Mouse (Mus musculus) right cerebral cortex, adult 18-20 months (tissue): Measurements from ENCODE around the gene Lrrc74b.
"Not testable (repeated sequence)": the region's sequence is repeated elsewhere in the genome, so short reads cannot be mapped to it uniquely, and the experiment has no call there.

Source experiments
- DNase-seq: peaks from one replicate; pipeline ENCODE4 v3.0.0; 2022; ENCODE audit warnings: mixed read lengths

Gene Lrrc74b

GRCm38 (mm10) chr16:17561128-17561750 is at the start of gene Lrrc74b:
Gene Lrrc74b (minus strand): TSS chr16:17561247.
- no peak for DNase-seq

GRCm38 (mm10) chr16:17605684-17606083 is 44.6 kb upstream of the Lrrc74b start:
- peak; percentile 49 for DNase-seq

- DNase-seq, result no peak
These were observed 43.9 kb upstream of the Lrrc74b start for GRCm38 (mm10) chr16:17604941-17605340.

- DNase-seq, result no peak
These were observed 40.0 kb upstream of the Lrrc74b start for GRCm38 (mm10) chr16:17600944-17601562.

- DNase-seq, result no peak
These were observed 29.7 kb upstream of the Lrrc74b start for GRCm38 (mm10) chr16:17590731-17591130.

- no peak for DNase-seq
These were observed 23.5 kb upstream of the Lrrc74b start for GRCm38 (mm10) chr16:17584555-17584954.

- no peak for DNase-seq
These were observed 22.0 kb upstream of the Lrrc74b start, which contains the start of gene Slc7a4 for GRCm38 (mm10) chr16:17583064-17583463. Gene Slc7a4 (minus strand): TSS chr16:17583214.

GRCm38 (mm10) chr16:17576825-17577215 is 15.8 kb upstream of the Lrrc74b start:
- DNase-seq, result no peak

GRCm38 (mm10) chr16:17575870-17576824 is 15.1 kb upstream of the Lrrc74b start:
- DNase-seq, result peak; percentile 85

- no peak for DNase-seq
These were observed 5.1 kb upstream of the Lrrc74b start for GRCm38 (mm10) chr16:17566186-17566585.

- DNase-seq, result no peak
These were observed 3.7 kb upstream of the Lrrc74b start for GRCm38 (mm10) chr16:17564771-17565170.

GRCm38 (mm10) chr16:17564221-17564620 is 3.2 kb upstream of the Lrrc74b start:
- no peak for DNase-seq

GRCm38 (mm10) chr16:17563580-17563979 is 2.5 kb upstream of the Lrrc74b start:
- DNase-seq, result no peak

- DNase-seq, result no peak
These were observed 733 bp upstream of the Lrrc74b start, which contains the start of gene P2rx6 for GRCm38 (mm10) chr16:17561751-17562208. Gene P2rx6 (plus strand): TSS chr16:17561885.

- no peak for DNase-seq
These were observed 1.5 kb downstream of the Lrrc74b start for GRCm38 (mm10) chr16:17559396-17560027.

GRCm38 (mm10) chr16:17558811-17559210 is 2.2 kb downstream of the Lrrc74b start:
- DNase-seq, result no peak

- peak; percentile 70 for DNase-seq
These were observed 3.0 kb downstream of the Lrrc74b start for GRCm38 (mm10) chr16:17557947-17558480.

- no peak for DNase-seq
These were observed 4.1 kb downstream of the Lrrc74b start for GRCm38 (mm10) chr16:17556907-17557306.

GRCm38 (mm10) chr16:17556180-17556579 is 4.9 kb downstream of the Lrrc74b start:
- DNase-seq, result no peak

- not testable (repeated sequence) for DNase-seq
These were observed 6.3 kb downstream of the Lrrc74b start for GRCm38 (mm10) chr16:17554702-17555101.

- peak; percentile 64 for DNase-seq
These were observed 6.9 kb downstream of the Lrrc74b start for GRCm38 (mm10) chr16:17553910-17554685.

GRCm38 (mm10) chr16:17552837-17553236 is 8.2 kb downstream of the Lrrc74b start:
- no peak for DNase-seq
